Mouse (Mus musculus) forebrain, embryonic 11.5 days (tissue): ENCODE results near the gene Rab40c. TPM values are rescaled to one million over a fixed set of nuclear protein-coding genes. Genes with fewer than 3 reads are reported as not detected.

Experiments
- ATAC-seq: fragments of 200-750 bp; cut with Nextera tagmentation; replicated peaks from 2 replicates; pipeline ENCODE4 v1.8.0; 2017; ENCODE audit warnings: moderate TSS enrichment; ENCODE audit not compliant: low FRiP score
- DNase-seq: peaks from one replicate; pipeline ENCODE4 v3.0.0-alpha.2; 2017; ENCODE audit warnings: low spot score
- H3K27ac ChIP-seq: fragments of 300-500 bp; sonication (generic); 2 replicates; pipeline ENCODE4 v1.5.1; 2014; ENCODE audit warnings: low read depth, low read length
- H3K27me3 ChIP-seq: fragments of 300-500 bp; sonication (generic); 2 replicates; pipeline ENCODE4 v1.6.1; 2014; ENCODE audit warnings: mild to moderate bottlenecking, low read length, mixed read lengths; ENCODE audit not compliant: control insufficient read depth, insufficient read depth
- H3K36me3 ChIP-seq: fragments of 300-500 bp; sonication (generic); 2 replicates; pipeline ENCODE4 v1.6.1; 2014; ENCODE audit warnings: mild to moderate bottlenecking, low read length, moderate library complexity, mixed read lengths; ENCODE audit not compliant: control insufficient read depth, insufficient read depth
- H3K4me1 ChIP-seq: fragments of 300-500 bp; sonication (generic); replicated peaks from 2 replicates; pipeline ENCODE4 v1.6.1; 2014; ENCODE audit warnings: low read length, mixed read lengths; ENCODE audit not compliant: control insufficient read depth, insufficient read depth
- H3K4me2 ChIP-seq: fragments of 300-500 bp; sonication (generic); 2 replicates; pipeline ENCODE4 v1.6.1; 2014; ENCODE audit warnings: low read depth, mild to moderate bottlenecking, low read length, moderate library complexity, mixed read lengths; ENCODE audit not compliant: severe bottlenecking
- H3K4me3 ChIP-seq: fragments of 300-500 bp; sonication (generic); 2 replicates; pipeline ENCODE4 v1.5.1; 2014; ENCODE audit warnings: low read depth, low read length
- H3K9ac ChIP-seq: fragments of 300-500 bp; sonication (generic); 2 replicates; pipeline ENCODE4 v1.6.1; 2014; ENCODE audit warnings: low read length
- H3K9me3 ChIP-seq: fragments of 300-500 bp; sonication (generic); 2 replicates; pipeline ENCODE4 v1.6.1; 2016; ENCODE audit warnings: low read length, mixed read lengths; ENCODE audit not compliant: control insufficient read depth
- WGBS: fragments of 180-500 bp; shearing (Covaris S2); extraction: QIAGEN DNeasy Blood & Tissue Kit; methylation state at CpG from one replicate; pipeline ENCODE4 v1.1.7; 2014; 5-methylcytosine and 5-hydroxymethylcytosine counted together
- polyA plus RNA-seq: library from polyadenylated mRNA; unstranded; fragments of >200 nt; fragmentation: Nextera tagmentation; extraction: Ambion mirVana; gene quantifications from 2 replicates; pipeline ENCODE4 v1.2.1, GENCODE M21; 2014

Gene Rab40c
- polyA plus RNA-seq, 1 experiment from 2014 or later: 20.1 TPM

DNA sequence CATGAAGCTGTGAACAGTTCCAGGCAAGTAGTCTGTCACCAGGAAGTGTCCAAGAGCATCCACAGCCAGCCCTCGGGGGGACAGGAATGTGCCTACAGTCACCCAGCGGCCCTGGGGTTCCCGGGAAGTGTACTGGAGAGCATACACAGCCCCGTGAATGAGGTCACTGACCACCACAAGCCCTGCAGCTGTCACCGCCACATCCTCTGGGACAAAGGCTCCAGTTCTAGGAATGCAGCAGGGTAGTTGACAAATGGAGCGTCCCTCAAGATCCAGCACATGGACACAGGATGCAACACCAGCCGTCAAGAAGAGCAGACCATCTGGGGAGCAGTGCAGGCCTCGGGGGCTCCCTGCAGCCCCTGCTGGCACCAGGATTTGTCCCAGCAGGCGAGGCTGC is 24.2 kb upstream of the Rab40c start:
- Histone ChIP-seq H3K4me3 (no peak overlapping the region), H3K36me3 (no peaks in the 10 kb centered on the region), H3K4me1 (peaks cover 5% of the 10 kb centered on the region; the same call in 1 of the 2 replicates), H3K27ac (no peak overlapping the region), H3K9me3 (no peaks in the 10 kb centered on the region), H3K27me3 (no peaks in the 10 kb centered on the region), H3K4me2 (no peak overlapping the region), H3K9ac (no peak overlapping the region)
- no peak for DNase-seq
- ATAC-seq: no peak
- 73% methylated on average over 9 of the region's 9 CpGs for WGBS

DNA sequence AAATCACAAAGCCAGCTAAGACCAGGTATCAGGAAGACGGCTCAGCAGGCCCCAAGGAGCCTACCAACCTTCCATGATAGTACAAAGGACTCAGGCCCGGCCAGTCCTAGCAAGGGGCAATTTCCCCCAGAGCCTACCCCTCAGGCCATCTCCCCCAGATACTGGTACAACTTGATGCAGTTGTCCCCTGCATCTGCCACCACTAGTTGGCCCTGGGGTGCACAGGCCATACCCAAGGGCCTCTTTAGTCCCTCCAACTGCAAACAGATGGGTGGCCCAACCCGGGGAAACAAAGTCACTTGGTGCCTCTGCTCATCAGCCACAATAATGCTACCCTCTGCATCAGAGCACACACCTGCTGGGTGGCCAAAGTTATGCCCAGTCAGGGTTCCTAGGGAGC is 23.7 kb upstream of the Rab40c start:
- Histone ChIP-seq H3K9ac (no peak overlapping the region), H3K4me1 (peaks cover 5% of the 10 kb centered on the region; the same call in 1 of the 2 replicates), H3K9me3 (no peaks in the 10 kb centered on the region), H3K4me3 (no peak overlapping the region), H3K4me2 (no peak overlapping the region), H3K27me3 (no peaks in the 10 kb centered on the region), H3K36me3 (no peaks in the 10 kb centered on the region), H3K27ac (no peak overlapping the region)
- ATAC-seq: no peak
- WGBS: 85% methylated on average over 3 of the region's 3 CpGs
- DNase-seq: no peak

- Histone ChIP-seq H3K27me3 (no peaks in the 10 kb centered on the region), H3K9me3 (no peaks in the 10 kb centered on the region), H3K27ac (no peak overlapping the region), H3K9ac (no peak overlapping the region), H3K4me1 (peaks cover 5% of the 10 kb centered on the region; the same call in 1 of the 2 replicates), H3K36me3 (no peaks in the 10 kb centered on the region), H3K4me2 (no peak overlapping the region), H3K4me3 (no peak overlapping the region)
- 87% methylated on average over 2 of the region's 2 CpGs for WGBS
- no peak for DNase-seq
- ATAC-seq: no peak
Observed at GRCm38 (mm10) chr17:25942597-25943151, 23.1 kb upstream of the Rab40c start.

- Histone ChIP-seq H3K9me3 (no peaks in the 10 kb centered on the region), H3K4me3 (peak overlapping the region; percentile 79), H3K9ac (peak overlapping the region; percentile 96), H3K4me2 (peak overlapping the region; percentile 51), H3K27me3 (no peaks in the 10 kb centered on the region), H3K36me3 (no peaks in the 10 kb centered on the region), H3K27ac (peak overlapping the region; percentile 73), H3K4me1 (peaks cover 5% of the 10 kb centered on the region; the same call in 1 of the 2 replicates)
- peak; percentile 63 for ATAC-seq
- 3% methylated on average over 54 of the region's 54 CpGs for WGBS
- peak; percentile 87 for DNase-seq
Observed at GRCm38 (mm10) chr17:25941511-25942241, 22.1 kb upstream of the Rab40c start.

DNA sequence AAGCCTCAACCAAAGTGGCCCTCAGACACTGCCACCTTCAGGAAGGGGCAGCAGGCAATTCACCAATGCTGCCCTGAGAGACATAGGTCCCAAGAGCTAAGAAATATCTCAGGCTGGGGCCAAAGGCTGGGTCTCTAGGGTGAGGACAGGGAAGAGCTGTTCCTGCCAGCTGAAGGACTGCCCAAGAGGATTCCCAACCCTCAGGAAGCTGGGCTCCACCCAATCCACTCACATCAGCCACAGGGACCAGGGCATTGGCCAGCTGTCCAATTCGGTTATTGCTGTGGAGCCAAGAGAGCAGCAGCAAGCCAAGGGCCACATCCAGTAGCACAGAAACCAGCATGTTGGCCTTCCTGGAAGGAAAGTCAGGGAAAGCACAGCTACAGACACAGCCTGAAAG is 15.0 kb upstream of the Rab40c start:
- Histone ChIP-seq H3K9ac (no peak overlapping the region), H3K27ac (no peak overlapping the region), H3K4me1 (no peaks in the 10 kb centered on the region), H3K9me3 (no peaks in the 10 kb centered on the region), H3K36me3 (peaks cover 10% of the 10 kb centered on the region), H3K4me3 (no peak overlapping the region), H3K4me2 (no peak overlapping the region), H3K27me3 (no peaks in the 10 kb centered on the region)
- no peak for ATAC-seq
- no peak for DNase-seq
- WGBS: 96% methylated on average over 1 of the region's 1 CpGs

- no peaks in the 10 kb centered on the region; the same call in 1 of the 2 replicates for H3K4me1 ChIP-seq
- H3K4me2 ChIP-seq: no peak overlapping the region
- no peak overlapping the region for H3K27ac ChIP-seq
- no peak overlapping the region for H3K4me3 ChIP-seq
- no peak overlapping the region for H3K9ac ChIP-seq
- WGBS: 78% methylated on average over 2 of the region's 2 CpGs
- DNase-seq (no peak), ATAC-seq (no peak)
- H3K36me3 ChIP-seq: peaks cover 2% of the 10 kb centered on the region; the same call in 1 of the 2 replicates
- no peaks in the 10 kb centered on the region for H3K27me3 ChIP-seq
- H3K9me3 ChIP-seq: no peaks in the 10 kb centered on the region
Observed at GRCm38 (mm10) chr17:25925348-25925747, 5.8 kb upstream of the Rab40c start.

GRCm38 (mm10) chr17:25922120-25922519 is 2.6 kb upstream of the Rab40c start:
- ATAC-seq (no peak), DNase-seq (no peak)
- no peak overlapping the region for H3K4me3 ChIP-seq
- H3K4me2 ChIP-seq: no peak overlapping the region
- H3K4me1 ChIP-seq: peaks cover 5% of the 10 kb centered on the region
- no peak overlapping the region for H3K9ac ChIP-seq
- no peak overlapping the region for H3K27ac ChIP-seq
- WGBS: 85% methylated on average over 5 of the region's 5 CpGs
- H3K9me3 ChIP-seq: no peaks in the 10 kb centered on the region
- H3K27me3 ChIP-seq: no peaks in the 10 kb centered on the region
- no peaks in the 10 kb centered on the region for H3K36me3 ChIP-seq

- H3K36me3 ChIP-seq: no peaks in the 10 kb centered on the region
- peak overlapping the region; percentile 86 for H3K27ac ChIP-seq
- H3K4me2 ChIP-seq: peak overlapping the region; percentile 85
- H3K4me3 ChIP-seq: peak overlapping the region; percentile 96
- ATAC-seq: peak; percentile 98
- no peaks in the 10 kb centered on the region for H3K9me3 ChIP-seq
- peak; percentile 100 for DNase-seq
- peak overlapping the region; percentile 68 for H3K9ac ChIP-seq
- WGBS: under 1% methylated on average over 37 of the region's 40 CpGs
- peaks cover 5% of the 10 kb centered on the region for H3K4me1 ChIP-seq
- no peaks in the 10 kb centered on the region for H3K27me3 ChIP-seq
Observed at GRCm38 (mm10) chr17:25919786-25920642, 487 bp upstream of the Rab40c start.
